Mouse (Mus musculus): ENCODE measurements at regions not wholly inside any gene's neighbourhood (a gene's known extent, or its start where the extent isn't known, plus 50 kb on each side); places are given as distances from the start of the nearest gene placed in this dataset.

GRCm38 (mm10) chr19:15366951-15367350 lies 580.2 kb downstream of the Psat1 start:
- no peak for TF ChIP-seq CTCF (IDR thresholded peaks at IDR 0.05; ENCODE audit: low read depth)
- no peak overlapping the region for H3K4me3 ChIP-seq (ENCODE audit: low read depth, low read length)
- no peak overlapping the region for H3K4me2 ChIP-seq (replicated peaks; ENCODE audit: low read depth)
- no peaks in the 10 kb centered on the region for H3K36me3 ChIP-seq (ENCODE audit: control insufficient read depth, insufficient read depth)
- no peaks in the 10 kb centered on the region for H3K4me1 ChIP-seq (replicated peaks; ENCODE audit: control insufficient read depth, insufficient read depth, low read length)
- 63% methylated on average over 2 of the region's 2 CpGs for WGBS
- no peak for ATAC-seq
- H3K9ac ChIP-seq (ENCODE audit: low read depth, low read length), result no peak overlapping the region
- H3K27ac ChIP-seq (ENCODE audit: low read depth, low read length), result no peak overlapping the region
- H3K9me3 ChIP-seq (ENCODE audit: control insufficient read depth), result no peaks in the 10 kb centered on the region
- no peaks in the 10 kb centered on the region for H3K27me3 ChIP-seq (replicated peaks; ENCODE audit: control insufficient read depth, insufficient read depth, low read length)

DNA sequence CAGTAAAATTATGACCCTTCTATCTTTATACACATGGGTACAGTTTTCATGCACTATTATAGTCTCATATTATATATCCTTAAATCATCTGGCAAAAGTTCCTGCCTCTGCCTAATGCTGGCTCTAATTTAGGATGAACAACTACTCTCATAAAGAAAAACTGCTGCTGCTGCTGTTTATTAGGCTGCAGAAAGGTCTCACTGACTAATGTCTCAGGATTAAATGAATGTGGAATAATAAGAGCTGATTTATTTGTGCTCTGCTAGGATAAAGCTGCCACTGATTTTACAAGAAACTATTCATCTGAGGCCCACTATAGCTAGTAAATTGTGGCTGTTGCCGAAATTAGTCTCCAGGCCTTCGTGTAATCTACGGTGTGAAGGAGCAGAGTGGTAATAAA lies 590.0 kb downstream of the Psat1 start:
- H3K4me3 ChIP-seq (ENCODE audit: low read depth, low read length), result no peak overlapping the region
- no peak overlapping the region for H3K27ac ChIP-seq (ENCODE audit: low read depth, low read length)
- H3K4me2 ChIP-seq (replicated peaks; ENCODE audit: low read depth), result no peak overlapping the region
- no peaks in the 10 kb centered on the region for H3K27me3 ChIP-seq (replicated peaks; ENCODE audit: control insufficient read depth, insufficient read depth, low read length)
- no peaks in the 10 kb centered on the region for H3K9me3 ChIP-seq (ENCODE audit: control insufficient read depth)
- no peak overlapping the region for H3K9ac ChIP-seq (ENCODE audit: low read depth, low read length)
- H3K36me3 ChIP-seq (ENCODE audit: control insufficient read depth, insufficient read depth), result no peaks in the 10 kb centered on the region
- whole genome bisulfite sequencing, result 72% methylated on average over 3 of the region's 3 CpGs
- no peak for ATAC-seq
- no peaks in the 10 kb centered on the region for H3K4me1 ChIP-seq (replicated peaks; ENCODE audit: control insufficient read depth, insufficient read depth, low read length)
- TF ChIP-seq CTCF (IDR thresholded peaks at IDR 0.05; ENCODE audit: low read depth), result no peak

GRCm38 (mm10) chr19:15348356-15348755 lies 598.8 kb downstream of the Psat1 start:
- 84% methylated on average over 3 of the region's 3 CpGs for WGBS
- ATAC-seq, result no peak
- H3K4me2 ChIP-seq (replicated peaks; ENCODE audit: low read depth), result no peak overlapping the region

GRCm38 (mm10) chr19:15342229-15342628 lies 604.9 kb downstream of the Psat1 start:
- Histone ChIP-seq H3K27ac (ENCODE audit: low read depth, low read length) (no peak overlapping the region), H3K9ac (ENCODE audit: low read depth, low read length) (no peak overlapping the region), H3K9me3 (ENCODE audit: control insufficient read depth) (no peaks in the 10 kb centered on the region), H3K4me2 (replicated peaks; ENCODE audit: low read depth) (no peak overlapping the region), H3K36me3 (ENCODE audit: control insufficient read depth, insufficient read depth) (no peaks in the 10 kb centered on the region), H3K4me1 (replicated peaks; ENCODE audit: control insufficient read depth, insufficient read depth, low read length) (no peaks in the 10 kb centered on the region), H3K27me3 (replicated peaks; ENCODE audit: control insufficient read depth, insufficient read depth, low read length) (no peaks in the 10 kb centered on the region), H3K4me3 (ENCODE audit: low read depth, low read length) (no peak overlapping the region)
- no peak for ATAC-seq
- WGBS, result 80% methylated on average over 1 of the region's 1 CpGs
- TF ChIP-seq CTCF (IDR thresholded peaks at IDR 0.05; ENCODE audit: low read depth), result no peak

More at GRCm38 (mm10) chr19:15348356-15348755, 598.8 kb downstream of the Psat1 start:
- H3K27me3 ChIP-seq (replicated peaks; ENCODE audit: control insufficient read depth, insufficient read depth, low read length), result no peaks in the 10 kb centered on the region
- no peak for TF ChIP-seq CTCF (IDR thresholded peaks at IDR 0.05; ENCODE audit: low read depth)
- no peaks in the 10 kb centered on the region for H3K9me3 ChIP-seq (ENCODE audit: control insufficient read depth)
- H3K4me3 ChIP-seq (ENCODE audit: low read depth, low read length), result no peak overlapping the region
- no peak overlapping the region for H3K27ac ChIP-seq (ENCODE audit: low read depth, low read length)
- no peaks in the 10 kb centered on the region for H3K36me3 ChIP-seq (ENCODE audit: control insufficient read depth, insufficient read depth)
- no peak overlapping the region for H3K9ac ChIP-seq (ENCODE audit: low read depth, low read length)
- H3K4me1 ChIP-seq (replicated peaks; ENCODE audit: control insufficient read depth, insufficient read depth, low read length), result no peaks in the 10 kb centered on the region

GRCm38 (mm10) chr19:15340305-15340983 lies 606.7 kb downstream of the Psat1 start:
- no peaks in the 10 kb centered on the region for H3K4me1 ChIP-seq (replicated peaks; ENCODE audit: control insufficient read depth, insufficient read depth, low read length)
- ATAC-seq, result no peak
- no peak overlapping the region for H3K27ac ChIP-seq (ENCODE audit: low read depth, low read length)
- H3K4me2 ChIP-seq (replicated peaks; ENCODE audit: low read depth), result no peak overlapping the region
- H3K9me3 ChIP-seq (ENCODE audit: control insufficient read depth), result no peaks in the 10 kb centered on the region
- no peaks in the 10 kb centered on the region for H3K27me3 ChIP-seq (replicated peaks; ENCODE audit: control insufficient read depth, insufficient read depth, low read length)
- no peak overlapping the region for H3K4me3 ChIP-seq (ENCODE audit: low read depth, low read length)
- 71% methylated on average over 19 of the region's 19 CpGs for WGBS
- TF ChIP-seq CTCF (IDR thresholded peaks at IDR 0.05; ENCODE audit: low read depth), result no peak
- no peak overlapping the region for H3K9ac ChIP-seq (ENCODE audit: low read depth, low read length)
- H3K36me3 ChIP-seq (ENCODE audit: control insufficient read depth, insufficient read depth), result no peaks in the 10 kb centered on the region

DNA sequence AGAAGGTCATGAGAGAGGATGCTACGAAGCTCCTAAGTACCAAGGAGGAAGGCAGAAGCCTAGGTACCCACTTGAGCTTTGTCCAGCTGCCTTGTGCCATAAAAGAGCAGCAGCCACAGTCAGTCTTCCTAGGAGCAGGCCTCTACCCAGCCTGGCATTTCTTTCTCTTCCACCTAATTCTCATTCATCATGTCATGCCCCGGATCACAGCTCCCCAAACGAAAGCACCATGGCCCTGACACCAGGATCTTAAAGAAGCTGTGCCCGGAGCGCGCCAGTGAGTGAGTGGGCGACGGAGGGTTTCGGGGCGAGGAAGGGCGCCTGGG lies 607.2 kb downstream of the Psat1 start:
- no peaks in the 10 kb centered on the region for H3K4me1 ChIP-seq (replicated peaks; ENCODE audit: control insufficient read depth, insufficient read depth, low read length)
- no peak overlapping the region for H3K27ac ChIP-seq (ENCODE audit: low read depth, low read length)
- H3K4me3 ChIP-seq (ENCODE audit: low read depth, low read length), result no peak overlapping the region
- no peak overlapping the region for H3K9ac ChIP-seq (ENCODE audit: low read depth, low read length)
- H3K36me3 ChIP-seq (ENCODE audit: control insufficient read depth, insufficient read depth), result no peaks in the 10 kb centered on the region
- WGBS, result 83% methylated on average over 11 of the region's 11 CpGs
- no peak for TF ChIP-seq CTCF (IDR thresholded peaks at IDR 0.05; ENCODE audit: low read depth)
- no peak for ATAC-seq
- H3K27me3 ChIP-seq (replicated peaks; ENCODE audit: control insufficient read depth, insufficient read depth, low read length), result no peaks in the 10 kb centered on the region
- no peaks in the 10 kb centered on the region for H3K9me3 ChIP-seq (ENCODE audit: control insufficient read depth)
- H3K4me2 ChIP-seq (replicated peaks; ENCODE audit: low read depth), result no peak overlapping the region

DNA sequence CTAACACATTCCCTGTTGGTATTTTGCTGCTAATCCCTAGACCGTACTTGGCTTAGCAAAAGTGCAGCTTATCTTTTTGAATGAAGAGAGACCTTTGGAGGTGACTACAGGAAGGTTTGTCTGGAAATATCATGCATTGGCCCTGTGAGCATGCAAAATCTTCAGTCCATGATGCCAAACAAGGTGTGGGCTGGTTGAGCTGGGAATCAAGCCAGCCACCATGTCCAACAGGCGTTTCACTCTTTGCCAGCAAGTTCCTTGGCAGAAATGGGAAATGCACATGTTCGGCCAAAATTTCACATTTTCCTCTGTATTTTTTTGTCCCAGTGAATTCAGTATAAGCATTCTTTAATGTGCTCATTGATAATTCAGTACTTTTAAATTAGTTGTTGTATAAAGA lies 617.0 kb downstream of the Psat1 start:
- Histone ChIP-seq H3K4me1 (replicated peaks; ENCODE audit: control insufficient read depth, insufficient read depth, low read length) (no peaks in the 10 kb centered on the region), H3K4me2 (replicated peaks; ENCODE audit: low read depth) (no peak overlapping the region), H3K36me3 (ENCODE audit: control insufficient read depth, insufficient read depth) (no peaks in the 10 kb centered on the region), H3K27ac (ENCODE audit: low read depth, low read length) (no peak overlapping the region), H3K4me3 (ENCODE audit: low read depth, low read length) (no peak overlapping the region), H3K27me3 (replicated peaks; ENCODE audit: control insufficient read depth, insufficient read depth, low read length) (no peaks in the 10 kb centered on the region), H3K9ac (ENCODE audit: low read depth, low read length) (no peak overlapping the region), H3K9me3 (ENCODE audit: control insufficient read depth) (no peaks in the 10 kb centered on the region)
- ATAC-seq, result no peak
- 83% methylated on average over 3 of the region's 3 CpGs for WGBS
- TF ChIP-seq CTCF (IDR thresholded peaks at IDR 0.05; ENCODE audit: low read depth), result no peak
